Mouse (Mus musculus) megakaryocyte, embryonic 14.5 days (primary cell): Measurements from ENCODE around the gene Cd247.

Experiments
- FLI1 ChIP-seq: IDR thresholded peaks from 2 replicates; pipeline ENCODE4 v1.6.1; 2012; ENCODE audit warnings: low read length, inconsistent platforms, mixed read lengths
- GATA1 ChIP-seq: IDR thresholded peaks from 3 replicates; pipeline ENCODE4 v1.6.1; 2012; ENCODE audit warnings: mixed read lengths, low read length, inconsistent platforms, borderline replicate concordance

DNA sequence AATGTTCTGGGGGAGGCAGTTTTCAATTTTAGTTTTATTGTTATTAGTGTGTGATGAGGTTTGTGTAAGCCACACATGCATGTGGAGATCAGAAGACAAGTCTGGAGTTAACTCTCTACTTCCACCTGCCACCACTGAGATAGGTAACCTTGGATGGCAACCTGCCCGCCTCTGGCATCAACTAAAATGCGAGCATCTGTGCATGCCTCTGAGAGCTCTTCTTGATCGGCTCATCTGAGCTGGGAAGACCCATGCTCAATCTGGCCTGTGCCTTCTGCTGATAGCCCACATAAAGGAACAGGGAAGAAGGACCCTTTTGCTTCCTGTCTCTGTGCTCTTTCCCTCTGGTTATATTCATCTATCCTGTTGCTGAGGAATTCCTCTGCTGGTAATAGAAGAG lies 121.0 kb downstream of the Cd247 start:
- TF ChIP-seq GATA1 (no peak), FLI1 (no peak)
